10 mouse cellular contexts compared by ENCODE assay signal in the genomic region with DNA sequence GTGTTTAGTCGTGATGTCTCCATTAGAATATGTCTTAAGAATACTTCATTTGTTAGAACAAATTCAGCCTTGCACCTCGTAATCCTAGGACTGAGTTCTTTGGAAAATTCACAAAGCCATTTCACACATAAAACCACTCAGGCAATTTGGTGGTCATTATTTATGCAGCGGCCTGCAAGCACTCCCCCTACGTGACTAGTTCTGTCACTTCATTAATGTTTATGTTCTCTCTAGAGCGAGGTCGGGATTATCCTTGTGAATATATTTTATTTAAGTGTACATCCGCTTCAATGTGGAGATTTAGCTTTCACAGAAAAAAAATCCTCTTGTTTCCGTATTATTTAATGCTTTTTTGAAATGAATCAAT.
DNase-seq lines count a peak whose midpoint lies in the region; ATAC-seq and TF ChIP-seq lines count a peak whose summit lies in the region.
"Had no signal": no experiment of that assay in that cellular context is flagged by ENCODE, and none has a peak within 500 bp of the region (broad histone marks: within the 10 kb centered on the region; RNA-seq: fewer than 3 reads in every experiment).

No protein-coding gene starts in this region.

- no peak overlapping the region; the same call in 1 of the 2 replicates for H3K4me2 ChIP-seq in lung, embryonic 16.5 days (ENCODE audit: low read depth, low read length)
- H3K4me2 ChIP-seq in limb, embryonic 15.5 days: no peak overlapping the region
- peak overlapping the region; percentile 27; the same call in 1 of the 2 replicates for H3K4me2 ChIP-seq in stomach, embryonic 15.5 days

- H3K4me3 ChIP-seq in gastrocnemius, adult 2 months: peak overlapping the region; percentile 51
- H3K4me3 ChIP-seq in lung, embryonic 16.5 days (ENCODE audit: low read length): no peak overlapping the region
- no peak overlapping the region for H3K4me3 ChIP-seq in lung, adult 2 months (replicated peaks; ENCODE audit: extremely low read depth, low read depth, low read length)
- no peak overlapping the region for H3K4me3 ChIP-seq in limb, embryonic 15.5 days
- no peak overlapping the region for H3K4me3 ChIP-seq in stomach, embryonic 15.5 days (replicated peaks)
- H3K4me3 ChIP-seq: megakaryocyte, embryonic 14.5 days had no signal

- ATAC-seq in lung, embryonic 16.5 days (ENCODE audit: low read depth): peak; percentile 43
- no peak for ATAC-seq in limb, embryonic 15.5 days (ENCODE audit: insufficient number of reproducible peaks, low FRiP score, low TSS enrichment, low read depth)
- ATAC-seq in stomach, embryonic 15.5 days (ENCODE audit: insufficient read depth, low FRiP score, low read depth): no peak

- no peaks in the 10 kb centered on the region for H3K4me1 ChIP-seq in lung, embryonic 16.5 days (replicated peaks; ENCODE audit: control insufficient read depth, insufficient read depth, low read length)
- H3K4me1 ChIP-seq in lung, adult 2 months (ENCODE audit: control insufficient read depth, insufficient read depth, low read length): no peaks in the 10 kb centered on the region; the same call in 1 of the 2 replicates
- H3K4me1 ChIP-seq in limb, embryonic 15.5 days: 0 out of 2 replicates have a peak, but pooled peaks cover 4% of the 10 kb centered on the region
- H3K4me1 ChIP-seq in stomach, embryonic 15.5 days: no peaks in the 10 kb centered on the region

- no peak for TF ChIP-seq CTCF in gastrocnemius, adult 2 months (IDR thresholded peaks at IDR 0.05)
- no peak for TF ChIP-seq CTCF in lung, adult 2 months (IDR thresholded peaks at IDR 0.05; ENCODE audit: insufficient read depth, low read length)

- H3K9me3 ChIP-seq in lung, embryonic 16.5 days (ENCODE audit: control insufficient read depth, low read length): peaks cover 2% of the 10 kb centered on the region; the same call in 1 of the 2 replicates
- no peaks in the 10 kb centered on the region for H3K9me3 ChIP-seq in limb, embryonic 15.5 days
- no peaks in the 10 kb centered on the region for H3K9me3 ChIP-seq in stomach, embryonic 15.5 days

- H3K27ac ChIP-seq in gastrocnemius, adult 2 months: peak overlapping the region; percentile 73
- H3K27ac ChIP-seq in lung, embryonic 16.5 days (ENCODE audit: low read length): peak overlapping the region; percentile 81
- peak overlapping the region; percentile 67; the same call in 1 of the 2 replicates for H3K27ac ChIP-seq in limb, embryonic 15.5 days
- peak overlapping the region; percentile 88 for H3K27ac ChIP-seq in stomach, embryonic 15.5 days

- no peaks in the 10 kb centered on the region for H3K36me3 ChIP-seq in lung, embryonic 16.5 days (ENCODE audit: control insufficient read depth, insufficient read depth, low read length)
- no peaks in the 10 kb centered on the region for H3K36me3 ChIP-seq in limb, embryonic 15.5 days
- no peaks in the 10 kb centered on the region for H3K36me3 ChIP-seq in stomach, embryonic 15.5 days

- TF ChIP-seq POLR2A in lung, adult 2 months (IDR thresholded peaks at IDR 0.05; ENCODE audit: borderline replicate concordance, extremely low read depth, low read depth, low read length): no peak

- WGBS in lung, embryonic 16.5 days: 45% methylated on average over 8 of the region's 8 CpGs
- 68% methylated on average over 8 of the region's 8 CpGs for WGBS in lung, adult 2 months
- 39% methylated on average over 8 of the region's 8 CpGs for WGBS in limb, embryonic 15.5 days
- WGBS in stomach, embryonic 15.5 days: 39% methylated on average over 8 of the region's 8 CpGs

- intact Hi-C loops in gastrocnemius, adult 2 months (cut with DNase I): loop anchor here (1.0 kb wide), 1 partner anchor 74 kb away; no protein-coding TSS in a partner anchor

- DNase-seq in gastrocnemius, adult 2 months: no peak
- no peak for DNase-seq in gastrocnemius, adult 18-20 months (ENCODE audit: low spot score)
- no peak for DNase-seq in lung, adult 2 months
- no peak for DNase-seq in spleen, adult 12 weeks (ENCODE audit: low spot score)
- no peak for DNase-seq in c-Kit-positive CD71-positive TER-119-positive erythroid progenitor cells, embryonic 14.5 days (ENCODE audit: low spot score)
- DNase-seq: cerebellum, adult 11 months had no signal

- H3K9ac ChIP-seq in lung, embryonic 16.5 days (ENCODE audit: low read length): no peak overlapping the region
- H3K9ac ChIP-seq in limb, embryonic 15.5 days: no peak overlapping the region
- no peak overlapping the region for H3K9ac ChIP-seq in stomach, embryonic 15.5 days

- no peaks in the 10 kb centered on the region for H3K27me3 ChIP-seq in lung, embryonic 16.5 days (ENCODE audit: control insufficient read depth, insufficient read depth, low read depth, low read length)
- no peaks in the 10 kb centered on the region for H3K27me3 ChIP-seq in limb, embryonic 15.5 days
- H3K27me3 ChIP-seq in stomach, embryonic 15.5 days (replicated peaks): no peaks in the 10 kb centered on the region
- H3K27me3 ChIP-seq: megakaryocyte, embryonic 14.5 days had no signal
